Mouse (Mus musculus): ENCODE measurements at regions not wholly inside any gene's neighbourhood (a gene's known extent, or its start where the extent isn't known, plus 50 kb on each side); places are given as distances from the start of the nearest gene placed in this dataset.

DNA sequence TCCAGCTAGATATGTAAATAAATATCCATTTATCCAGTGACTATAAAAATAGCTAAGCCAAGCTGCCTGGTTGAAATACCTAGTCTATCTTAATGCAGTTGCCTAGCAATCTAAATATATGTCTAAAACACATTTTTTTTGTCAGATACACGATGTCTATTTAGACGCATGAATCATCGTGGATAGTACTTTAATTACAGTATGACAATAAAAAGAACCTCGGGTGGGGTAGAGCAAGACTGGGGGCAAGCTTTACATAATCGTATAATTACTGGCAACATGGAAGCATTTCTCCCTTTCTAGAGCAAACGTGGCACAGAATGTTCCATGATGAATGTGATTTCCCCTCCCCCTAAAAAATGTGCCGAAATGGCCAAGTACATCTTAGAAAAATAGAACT, 180.4 kb downstream of the Gm19935 start:
- DNase-seq (ENCODE audit: low read depth, low spot score) = peak; percentile 52

DNA sequence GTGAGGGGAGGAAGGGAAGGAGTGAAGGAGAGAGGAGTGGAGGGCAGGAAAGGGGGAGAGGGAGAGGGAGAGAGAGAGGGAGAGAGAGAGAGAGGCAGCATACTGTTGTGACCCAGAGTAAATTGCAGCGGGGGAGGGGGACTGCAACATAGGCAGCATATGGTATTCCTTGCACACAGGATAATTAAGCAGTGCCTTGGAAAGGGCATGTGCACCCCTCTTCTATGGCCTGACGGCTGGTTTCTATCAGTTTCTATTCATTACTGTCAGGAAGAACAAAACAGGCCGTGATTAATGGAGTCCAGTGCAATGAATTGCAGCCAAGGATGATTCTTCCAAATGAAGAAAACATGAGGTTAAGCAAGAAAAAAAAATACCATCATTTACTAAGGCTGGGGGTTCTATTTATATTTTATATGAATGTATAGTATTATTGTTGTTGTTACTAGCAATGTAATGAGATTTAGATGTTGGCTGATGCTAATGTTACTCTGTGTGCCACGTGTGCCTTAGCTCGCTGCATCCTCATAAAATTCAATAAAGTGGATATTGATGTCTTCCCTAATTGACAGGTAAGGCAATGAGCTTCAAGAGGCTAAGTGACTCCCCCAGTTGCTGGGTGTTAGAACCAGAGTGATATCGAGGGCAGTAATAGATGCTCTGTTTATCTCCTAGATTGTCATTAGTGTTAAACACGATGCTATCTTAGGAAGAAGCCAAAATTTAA, 181.3 kb downstream of the Gm19935 start:
- DNase-seq (ENCODE audit: low read depth, low spot score) = no peak

GRCm38 (mm10) chr8:90630796-90631195, 186.4 kb downstream of the Gm19935 start:
- peak; percentile 10 for DNase-seq (ENCODE audit: low read depth, low spot score)

GRCm38 (mm10) chr8:90608410-90608809, 208.8 kb downstream of the Gm19935 start:
- DNase-seq (ENCODE audit: low read depth, low spot score) = no peak

DNA sequence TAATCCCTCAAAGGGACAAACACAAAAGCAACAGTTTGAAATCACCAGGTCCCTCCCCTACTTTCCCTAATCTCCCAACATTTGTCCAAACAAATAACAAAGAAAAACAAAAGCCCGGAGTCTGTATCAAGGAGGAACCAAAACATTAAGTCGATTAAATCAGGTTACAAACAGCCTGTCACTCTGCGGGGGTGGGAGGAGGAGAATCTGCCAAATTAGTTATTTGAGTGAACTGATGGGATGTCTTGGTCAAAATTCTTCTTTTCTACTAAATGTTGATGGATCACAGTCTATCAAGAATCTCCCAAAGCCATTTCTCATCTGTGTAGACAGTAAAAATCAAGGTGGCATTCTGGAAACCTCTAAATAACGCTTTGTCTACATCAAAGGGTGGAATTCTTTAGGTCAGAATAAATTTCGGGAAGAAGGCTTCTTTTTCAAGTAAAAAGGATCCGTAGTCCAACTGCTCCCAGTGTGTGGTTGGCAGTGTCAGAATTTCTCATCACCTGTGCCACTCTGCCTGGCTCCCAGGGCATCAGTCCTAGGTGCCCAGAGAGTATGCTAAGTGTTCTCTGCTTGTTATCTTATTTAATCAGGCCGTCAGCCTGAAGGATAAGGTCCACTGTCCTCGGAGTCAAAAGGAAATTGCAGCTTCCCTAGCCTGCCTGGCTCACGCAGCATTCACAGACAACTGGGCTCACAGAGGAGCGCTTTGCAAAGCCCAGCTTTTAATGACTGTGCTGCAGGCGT, 216.1 kb downstream of the Gm19935 start:
- DNase-seq (ENCODE audit: low read depth, low spot score) = no peak

GRCm38 (mm10) chr8:90597376-90597775, 219.8 kb downstream of the Gm19935 start:
- peak; percentile 9 for DNase-seq (ENCODE audit: low read depth, low spot score)

GRCm38 (mm10) chr8:90579426-90579825, 231.3 kb upstream of the Tox3 start:
- DNase-seq (ENCODE audit: low read depth, low spot score) = no peak

DNA sequence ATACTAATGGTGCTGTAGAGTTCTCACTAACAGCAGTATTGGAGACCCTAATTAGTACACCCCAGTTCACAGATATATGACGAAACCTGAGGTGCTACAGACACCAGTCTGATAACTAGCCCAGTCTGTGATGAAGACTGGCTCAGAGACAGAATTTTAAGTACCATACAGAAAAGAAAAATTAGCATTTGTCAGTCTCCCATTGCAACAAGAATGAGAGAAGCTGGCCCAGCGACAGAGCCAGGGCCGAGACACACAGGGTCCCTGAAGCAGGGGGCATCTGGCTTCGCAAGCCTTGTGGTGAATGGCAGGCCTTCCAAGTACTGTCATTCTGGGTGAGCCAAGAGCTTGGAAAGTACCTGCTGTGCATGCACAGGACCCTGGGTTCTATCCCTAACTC, 228.8 kb upstream of the Tox3 start:
- DNase-seq (ENCODE audit: low read depth, low spot score) = no peak

DNA sequence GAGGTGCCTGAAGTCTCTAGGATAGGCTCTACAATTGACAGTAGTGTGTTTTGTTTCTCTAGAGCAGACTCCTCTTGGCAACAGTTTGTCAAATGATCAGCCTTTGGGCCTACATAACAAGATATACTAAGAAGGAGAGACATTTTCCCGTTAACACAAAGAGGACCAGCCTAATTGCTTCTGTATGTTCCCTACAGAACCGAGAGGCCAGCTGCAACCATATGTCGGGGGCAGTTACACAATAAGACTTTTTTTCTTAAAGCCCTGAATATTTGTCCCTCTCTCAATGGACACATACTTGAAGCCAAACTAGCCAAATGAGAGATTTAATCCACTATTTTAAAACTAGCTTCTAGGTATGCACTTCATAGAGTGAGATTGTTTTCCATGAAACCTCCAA, 226.5 kb upstream of the Tox3 start:
- no peak for DNase-seq (ENCODE audit: low read depth, low spot score)

DNA sequence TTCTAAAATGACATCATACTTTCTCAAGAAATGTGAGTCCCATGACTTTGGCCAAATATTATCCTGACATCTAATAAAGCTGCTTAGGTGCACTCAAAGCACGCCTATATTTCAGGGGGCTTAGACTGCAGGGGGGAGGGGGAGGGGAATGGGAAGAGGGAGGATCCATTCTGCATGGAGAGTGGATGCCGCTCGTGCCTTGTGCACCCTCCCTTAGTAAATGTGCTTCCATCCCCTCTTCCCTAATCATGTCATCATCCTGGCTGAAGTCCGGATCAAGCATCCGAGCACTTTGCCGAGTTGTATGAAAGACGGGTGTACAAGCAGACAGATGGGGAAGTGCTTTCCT, 207.9 kb upstream of the Tox3 start:
- no peak for DNase-seq (ENCODE audit: low read depth, low spot score)

DNA sequence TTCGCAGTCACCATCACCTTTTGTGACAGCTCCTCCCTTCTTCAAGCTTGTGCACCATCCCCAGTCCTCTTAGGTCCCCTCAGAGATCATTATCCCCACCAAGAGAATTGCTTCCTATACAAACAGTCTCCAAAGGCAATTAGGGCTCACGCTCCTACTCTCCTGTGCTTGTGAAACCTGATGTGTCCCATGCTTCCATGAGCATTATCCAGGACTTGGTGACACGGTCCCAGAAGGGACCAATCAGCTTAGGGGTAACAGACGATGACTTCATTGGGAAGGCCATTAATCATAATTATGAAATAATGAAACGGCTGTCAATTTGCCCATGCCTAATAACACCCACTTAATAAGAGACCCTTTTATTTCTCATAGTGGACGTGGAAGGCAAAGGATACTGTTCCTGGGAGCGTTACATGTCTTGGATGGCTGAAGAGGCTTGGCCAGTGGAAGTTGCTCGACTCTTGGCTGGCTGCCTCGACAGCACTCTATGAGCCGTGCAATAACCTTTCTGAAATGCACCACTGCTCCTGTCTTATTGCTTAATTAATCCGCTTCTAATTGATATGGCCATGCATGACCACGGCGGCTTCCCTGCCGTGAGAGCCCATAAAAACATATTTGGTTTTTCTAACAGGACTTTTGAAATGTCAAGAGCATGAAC, 207.4 kb upstream of the Tox3 start:
- no peak for DNase-seq (ENCODE audit: low read depth, low spot score)

DNA sequence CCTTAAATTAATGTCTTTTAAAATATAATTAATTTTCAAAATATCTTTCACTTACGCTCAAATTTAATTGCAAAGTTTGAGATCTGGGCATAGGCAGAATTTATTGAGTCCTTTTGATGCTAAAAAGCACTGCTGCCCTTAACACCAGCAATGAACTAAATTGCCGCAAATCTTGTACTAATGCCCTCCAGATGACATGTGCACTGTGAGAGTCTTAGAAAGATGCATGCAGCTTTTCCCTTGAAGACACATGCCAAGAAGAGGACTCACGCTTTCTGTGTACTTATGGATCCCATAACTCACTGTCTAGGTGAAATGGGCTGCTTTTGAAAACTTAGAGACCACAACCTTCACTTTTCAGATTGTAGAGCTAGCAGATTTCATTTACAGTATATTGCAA, 199.1 kb upstream of the Tox3 start:
- DNase-seq (ENCODE audit: low read depth, low spot score) = no peak

DNA sequence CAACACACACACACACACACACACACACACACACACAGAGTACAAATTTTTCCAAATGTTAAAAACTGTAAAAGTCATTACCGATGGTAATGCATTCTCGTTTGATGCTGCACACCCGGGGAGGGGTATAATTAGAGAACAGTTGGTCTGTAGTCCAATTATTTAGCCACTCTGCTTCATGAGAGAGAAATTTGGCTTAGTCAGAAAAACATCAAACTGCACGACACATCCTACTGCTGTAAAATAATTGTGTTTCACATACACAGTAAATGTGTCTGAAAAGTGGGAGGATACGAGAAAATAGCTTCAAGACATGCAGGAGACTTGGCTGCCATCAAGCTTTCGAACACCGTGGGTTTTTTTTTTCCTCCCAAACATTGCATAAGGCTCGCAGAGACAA, 194.5 kb upstream of the Tox3 start:
- DNase-seq (ENCODE audit: low read depth, low spot score) = peak; percentile 78

- peak; percentile 13 for DNase-seq (ENCODE audit: low read depth, low spot score)
Measured at GRCm38 (mm10) chr8:90536196-90536640, 188.1 kb upstream of the Tox3 start.

DNA sequence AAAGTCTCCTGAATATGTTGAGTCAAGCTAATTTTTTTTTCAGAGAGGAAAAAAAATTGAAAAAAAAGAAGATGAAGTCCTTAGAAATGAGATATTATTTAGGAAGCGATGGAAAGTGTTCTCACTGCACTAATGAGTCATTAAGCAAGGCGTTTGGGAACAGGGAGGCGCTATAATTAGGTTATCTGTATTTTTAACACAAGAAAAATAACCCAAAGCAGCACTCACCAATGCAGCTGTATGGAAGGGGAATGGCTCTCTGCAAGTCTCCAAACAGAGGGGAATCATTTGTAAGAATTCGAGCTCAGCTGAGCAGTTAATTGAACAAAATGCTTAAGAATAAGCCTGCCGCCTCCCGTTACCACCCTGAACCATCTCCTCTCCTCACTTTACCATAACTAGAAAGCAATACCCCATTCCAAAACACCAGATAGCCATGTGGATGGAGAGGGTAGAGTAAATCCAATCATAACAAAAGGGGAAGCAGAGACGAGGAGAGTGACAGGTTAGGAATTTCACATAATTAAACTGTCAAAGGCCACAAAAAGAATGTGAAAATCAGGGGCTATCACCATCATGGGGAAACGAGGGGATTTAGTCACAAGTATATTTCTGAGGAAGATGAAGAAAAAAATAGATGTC, 187.5 kb upstream of the Tox3 start:
- DNase-seq (ENCODE audit: low read depth, low spot score) = peak; percentile 85

DNA sequence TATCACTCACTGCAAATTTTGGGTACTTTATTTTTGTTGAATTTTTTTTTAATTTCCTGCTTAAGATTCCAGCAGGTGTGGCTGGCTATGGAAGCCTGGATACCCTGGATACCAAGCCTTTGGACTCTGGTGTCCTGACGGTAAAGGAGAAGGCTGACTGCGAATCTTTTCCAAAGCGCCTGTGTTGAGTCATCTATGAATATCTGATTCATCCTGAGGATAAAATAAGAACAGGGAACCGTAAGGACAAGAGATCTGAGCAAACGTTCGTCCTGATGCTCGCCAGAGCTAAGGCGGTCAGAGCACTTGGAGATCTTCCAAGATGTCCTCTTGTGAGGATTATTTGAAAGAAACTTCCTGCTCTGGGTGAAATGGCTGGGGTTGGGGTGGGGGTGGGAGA, 173.2 kb upstream of the Tox3 start:
- peak; percentile 78 for DNase-seq (ENCODE audit: low read depth, low spot score)

DNA sequence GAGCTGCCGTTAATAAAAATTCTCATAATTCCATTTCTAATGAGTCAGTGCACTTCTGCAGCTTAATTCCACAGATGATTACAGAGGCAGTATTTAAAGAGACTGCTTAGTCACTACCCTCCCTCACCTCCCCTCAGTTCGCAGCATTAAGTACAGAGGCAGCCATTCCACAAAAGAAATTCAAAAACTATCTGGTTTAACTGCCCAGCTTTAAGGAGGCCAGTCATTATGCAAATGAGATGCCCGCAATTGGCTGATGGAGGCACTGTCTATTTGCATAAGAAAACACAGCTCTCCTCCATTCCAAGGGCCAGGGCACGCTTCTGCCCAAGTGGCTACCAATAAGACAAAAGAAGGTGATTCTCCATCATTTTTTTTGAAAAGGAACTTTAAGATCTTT, 172.0 kb upstream of the Tox3 start:
- DNase-seq (ENCODE audit: low read depth, low spot score) = peak; percentile 66

- no peak for DNase-seq (ENCODE audit: low read depth, low spot score)
Measured at GRCm38 (mm10) chr8:90519567-90519966, 171.4 kb upstream of the Tox3 start.

DNA sequence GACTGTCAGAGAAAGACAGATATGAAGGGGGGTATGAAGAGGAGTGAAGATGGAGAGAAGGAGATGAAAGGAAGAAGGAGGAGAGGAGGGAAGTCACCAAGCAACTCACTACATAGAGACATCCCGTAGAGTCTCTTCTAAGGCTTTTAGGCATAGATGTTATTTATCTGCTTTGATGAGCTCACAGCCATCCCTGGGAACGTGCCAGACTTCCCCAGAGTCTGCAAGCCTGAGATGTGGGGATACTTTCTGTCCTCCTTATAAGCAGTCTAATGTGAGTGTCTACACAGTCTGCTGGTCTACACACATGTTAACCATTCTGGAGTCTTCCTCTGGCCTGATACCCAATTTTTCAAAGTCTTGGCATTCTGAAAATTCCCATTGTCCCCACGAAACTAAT, 166.0 kb upstream of the Tox3 start:
- no peak for DNase-seq (ENCODE audit: low read depth, low spot score)

- DNase-seq (ENCODE audit: low read depth, low spot score) = no peak
Measured at GRCm38 (mm10) chr8:90513601-90514000, 165.5 kb upstream of the Tox3 start.

DNA sequence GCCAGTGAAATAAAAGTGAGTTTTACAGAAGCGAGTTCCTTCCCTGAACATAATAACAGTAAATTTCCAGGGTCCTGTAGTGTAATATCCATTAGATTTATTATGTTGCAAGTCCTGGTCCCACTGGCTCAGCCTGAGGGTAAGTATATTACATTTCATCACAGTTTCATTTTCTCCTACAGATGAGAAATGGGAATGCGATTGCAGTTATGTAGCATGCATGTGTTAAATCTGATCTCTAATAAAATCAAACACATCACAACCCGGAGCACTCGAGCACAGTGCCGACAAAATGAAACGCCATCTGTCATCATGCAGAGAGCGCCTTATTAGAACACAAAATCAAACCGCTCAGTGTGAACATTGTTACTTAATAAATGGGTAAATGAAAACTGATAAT, 165.0 kb upstream of the Tox3 start:
- peak; percentile 42 for DNase-seq (ENCODE audit: low read depth, low spot score)

- DNase-seq (ENCODE audit: low read depth, low spot score) = no peak
Measured at GRCm38 (mm10) chr8:90512594-90512993, 164.5 kb upstream of the Tox3 start.
